Mouse (Mus musculus) stomach, postnatal 0 days (tissue): ENCODE results near the gene Sept14. TPM values are rescaled to one million over a fixed set of nuclear protein-coding genes. Genes with fewer than 3 reads are reported as not detected.

Experiments
- ATAC-seq: fragments of 200-750 bp; cut with Nextera tagmentation; 2 replicates; pipeline ENCODE4 v1.8.0; 2017; ENCODE audit not compliant: low FRiP score, low TSS enrichment
- DNase-seq: peaks from one replicate; pipeline ENCODE4 v3.0.0-alpha.2; 2016; ENCODE audit warnings: low spot score
- H3K27ac ChIP-seq: fragments of 300-500 bp; sonication (generic); replicated peaks from 2 replicates; pipeline ENCODE4 v1.5.1; 2014; ENCODE audit warnings: mild to moderate bottlenecking, control low read depth
- H3K27me3 ChIP-seq: fragments of 300-500 bp; sonication (generic); 2 replicates; pipeline ENCODE4 v1.6.1; 2014; ENCODE audit warnings: low read length; ENCODE audit not compliant: control insufficient read depth, insufficient read depth
- H3K36me3 ChIP-seq: fragments of 300-500 bp; sonication (generic); 2 replicates; pipeline ENCODE4 v1.6.1; 2014; ENCODE audit warnings: low read length, mixed read lengths; ENCODE audit not compliant: control insufficient read depth, insufficient read depth
- H3K4me1 ChIP-seq: fragments of 300-500 bp; sonication (generic); replicated peaks from 2 replicates; pipeline ENCODE4 v1.6.1; 2014; ENCODE audit warnings: antibody characterized with exemption; ENCODE audit not compliant: control insufficient read depth, insufficient read depth
- H3K4me2 ChIP-seq: fragments of 300-500 bp; sonication (generic); replicated peaks from 2 replicates; pipeline ENCODE4 v1.6.1; 2014; ENCODE audit warnings: low read depth, mild to moderate bottlenecking, control low read depth, moderate library complexity
- H3K4me3 ChIP-seq: fragments of 300-500 bp; sonication (generic); 2 replicates; pipeline ENCODE4 v1.5.1; 2014; ENCODE audit warnings: low read depth, low read length, control low read depth
- H3K9ac ChIP-seq: fragments of 300-500 bp; sonication (generic); 2 replicates; pipeline ENCODE4 v1.6.1; 2014; ENCODE audit warnings: mild to moderate bottlenecking, low read length, control low read depth, mixed read lengths
- H3K9me3 ChIP-seq: fragments of 300-500 bp; sonication (generic); 2 replicates; pipeline ENCODE4 v1.6.1; 2016; ENCODE audit warnings: low read length; ENCODE audit not compliant: control insufficient read depth
- CTCF ChIP-seq: IDR thresholded peaks from 2 replicates; pipeline ENCODE4 v1.5.1; 2016; ENCODE audit warnings: antibody characterized with exemption, low read depth, mild to moderate bottlenecking, moderate library complexity
- EP300 ChIP-seq: optimal IDR thresholded peaks from 2 replicates; pipeline ENCODE3; 2016; ENCODE audit warnings: antibody characterized with exemption
- WGBS: fragments of 180-500 bp; shearing (Covaris S2); extraction: QIAGEN DNeasy Blood & Tissue Kit; methylation state at CpG from one replicate; pipeline ENCODE4 v1.1.7; 2014; 5-methylcytosine and 5-hydroxymethylcytosine counted together
- polyA plus RNA-seq: library from polyadenylated mRNA; unstranded; fragments of >200 nt; fragmentation: Nextera tagmentation; extraction: Ambion mirVana; gene quantifications from 2 replicates; pipeline ENCODE4 v1.2.1, GENCODE M21; 2015

Gene Sept14
- polyA plus RNA-seq, 1 experiment from 2014 or later: not detected

DNA sequence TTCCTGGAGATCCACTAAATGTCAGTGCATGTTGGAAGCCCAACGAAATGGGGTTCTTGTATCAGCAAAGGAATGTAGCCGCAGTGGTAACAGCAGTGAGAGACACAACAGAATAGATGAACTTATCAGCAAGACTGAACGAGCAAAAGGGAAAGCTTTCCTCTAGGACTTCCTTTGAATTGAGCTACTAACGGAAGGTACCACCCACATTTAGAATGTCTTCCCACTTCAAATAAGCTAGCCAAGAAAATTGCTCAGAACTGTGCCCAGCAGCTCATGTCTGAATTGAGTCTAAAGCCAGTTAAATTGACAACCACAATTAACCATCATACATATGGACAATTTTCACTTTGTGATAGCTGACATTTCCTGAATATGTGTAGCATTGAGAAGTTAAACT lies 40.5 kb downstream of the Sept14 start:
- no peak overlapping the region for H3K4me2 ChIP-seq
- DNase-seq (no peak), ATAC-seq (no peak)
- no peaks in the 10 kb centered on the region for H3K36me3 ChIP-seq
- no peak overlapping the region for H3K9ac ChIP-seq
- WGBS: 84% methylated on average over 4 of the region's 4 CpGs
- H3K27ac ChIP-seq: no peak overlapping the region
- H3K9me3 ChIP-seq: no peaks in the 10 kb centered on the region
- no peaks in the 10 kb centered on the region for H3K27me3 ChIP-seq
- no peak overlapping the region for H3K4me3 ChIP-seq
- 0 out of 2 replicates have a peak, but pooled peaks cover 2% of the 10 kb centered on the region for H3K4me1 ChIP-seq
- TF ChIP-seq EP300 (no peak), CTCF (no peak)

DNA sequence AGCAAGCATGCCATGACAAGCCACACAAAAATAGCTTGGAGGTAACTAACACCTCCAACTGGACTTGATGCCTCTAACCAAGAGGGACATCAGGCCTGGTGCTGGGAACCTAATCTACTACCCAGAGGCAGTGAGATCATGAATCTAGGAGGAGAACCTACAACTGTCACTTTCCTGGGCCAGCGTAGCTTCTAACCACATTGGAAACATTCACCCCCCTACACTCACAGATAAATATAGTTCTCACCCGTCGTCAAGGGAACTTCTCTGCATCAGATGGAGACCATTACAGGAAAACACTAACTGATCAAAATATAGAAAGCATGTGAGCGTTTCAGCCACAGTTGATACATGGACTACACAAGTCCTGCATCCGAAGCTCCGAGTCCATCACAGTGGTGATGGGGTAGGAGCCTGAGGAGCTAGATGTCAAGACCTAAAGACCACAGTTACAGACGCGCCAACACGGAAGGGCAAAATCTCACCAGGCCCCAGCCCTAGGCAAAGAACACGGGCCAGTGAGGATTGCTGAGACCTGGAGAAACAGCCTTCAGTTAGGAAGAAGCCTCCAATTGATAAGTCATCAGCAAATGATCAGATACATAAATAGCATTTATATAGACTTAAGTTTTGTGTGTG lies 41.9 kb downstream of the Sept14 start:
- 90% methylated on average over 10 of the region's 10 CpGs for WGBS
- Histone ChIP-seq H3K27me3 (no peaks in the 10 kb centered on the region), H3K4me3 (no peak overlapping the region), H3K4me2 (no peak overlapping the region), H3K36me3 (no peaks in the 10 kb centered on the region), H3K9me3 (no peaks in the 10 kb centered on the region), H3K4me1 (0 out of 2 replicates have a peak, but pooled peaks cover 2% of the 10 kb centered on the region), H3K27ac (no peak overlapping the region), H3K9ac (no peak overlapping the region)
- TF ChIP-seq EP300: no peak
- DNase-seq (no peak), ATAC-seq (no peak)

DNA sequence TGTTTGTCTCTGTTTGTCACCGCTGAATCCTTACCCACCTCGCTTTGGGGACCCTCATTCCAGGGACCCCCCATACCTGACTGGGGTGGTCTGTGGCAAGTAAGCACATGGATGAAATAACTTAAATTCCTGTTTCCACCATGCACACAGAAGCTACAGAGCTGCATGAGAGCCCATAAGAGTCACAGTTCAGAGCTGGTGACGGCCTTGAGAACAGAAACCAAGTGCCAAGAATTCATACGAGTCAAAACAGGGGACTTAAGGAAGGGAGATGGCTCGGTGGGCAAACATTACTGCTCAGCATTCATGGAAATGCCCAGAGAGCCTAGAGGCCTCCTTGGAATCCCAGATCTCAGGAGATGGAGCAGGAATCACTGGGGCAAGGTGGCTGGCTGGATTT lies 44.2 kb downstream of the Sept14 start:
- H3K27ac ChIP-seq: no peak overlapping the region

DNA sequence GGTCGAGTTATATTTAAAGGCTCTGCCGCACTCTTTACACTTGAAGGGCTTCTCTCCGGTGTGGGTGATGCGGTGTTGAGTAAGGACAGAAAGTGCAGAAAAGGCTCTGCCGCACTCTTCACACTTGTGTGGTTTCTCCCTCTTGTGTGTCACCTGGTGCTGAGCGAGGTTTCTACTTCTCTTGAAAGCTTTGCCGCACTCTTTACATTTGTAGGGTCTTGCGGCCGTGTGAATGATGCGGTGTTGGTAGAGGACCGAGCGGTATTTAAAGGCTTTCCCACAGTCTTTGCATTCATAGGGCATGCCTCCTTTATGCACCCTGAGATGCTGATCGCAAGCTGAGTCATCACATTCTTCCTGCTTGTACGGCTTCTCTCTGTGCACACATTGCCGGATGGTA lies 50.4 kb downstream of the Sept14 start:
- no peak for ATAC-seq

More for the DNA sequence above, 44.2 kb downstream of the Sept14 start:
- ATAC-seq (no peak), DNase-seq (no peak)
- 80% methylated on average over 5 of the region's 5 CpGs for WGBS
- Histone ChIP-seq H3K27me3 (no peaks in the 10 kb centered on the region), H3K4me2 (no peak overlapping the region), H3K36me3 (peaks cover 3% of the 10 kb centered on the region; the same call in 1 of the 2 replicates), H3K4me3 (no peak overlapping the region), H3K9me3 (no peaks in the 10 kb centered on the region), H3K4me1 (0 out of 2 replicates have a peak, but pooled peaks cover under 1% of the 10 kb centered on the region), H3K9ac (no peak overlapping the region)
- no peak for TF ChIP-seq CTCF
- no peak for TF ChIP-seq EP300

DNA sequence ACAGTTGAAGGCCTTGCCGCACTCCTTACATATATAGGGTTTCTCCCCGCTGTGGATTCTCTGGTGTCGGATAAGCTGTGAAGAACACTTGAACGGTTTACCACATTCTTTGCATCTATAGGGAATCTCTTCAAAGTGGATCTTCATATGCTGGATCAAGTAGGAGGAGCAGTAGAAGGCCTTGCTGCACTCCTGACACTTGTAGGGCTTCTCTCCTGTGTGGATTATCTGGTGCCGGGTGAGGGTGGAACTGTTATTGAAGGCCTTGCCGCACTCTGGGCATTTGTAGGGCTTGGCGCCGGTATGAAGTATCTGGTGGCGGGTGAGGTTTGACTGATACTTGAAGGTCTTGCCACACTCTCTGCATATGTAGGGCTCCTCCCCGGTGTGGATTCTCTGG lies 51.3 kb downstream of the Sept14 start:
- ATAC-seq (no peak), DNase-seq (no peak)
- Histone ChIP-seq H3K4me1 (no peaks in the 10 kb centered on the region), H3K4me3 (no peak overlapping the region), H3K9me3 (no peaks in the 10 kb centered on the region), H3K27ac (no peak overlapping the region), H3K36me3 (peaks cover 18% of the 10 kb centered on the region), H3K9ac (no peak overlapping the region), H3K4me2 (no peak overlapping the region), H3K27me3 (no peaks in the 10 kb centered on the region)
- WGBS: 97% methylated on average over 10 of the region's 10 CpGs
- no peak for TF ChIP-seq CTCF
- TF ChIP-seq EP300: no peak

More for the DNA sequence above, 50.4 kb downstream of the Sept14 start:
- Histone ChIP-seq H3K9ac (no peak overlapping the region), H3K36me3 (peaks cover 18% of the 10 kb centered on the region), H3K4me1 (no peaks in the 10 kb centered on the region), H3K9me3 (no peaks in the 10 kb centered on the region), H3K27ac (no peak overlapping the region), H3K4me2 (no peak overlapping the region), H3K27me3 (no peaks in the 10 kb centered on the region), H3K4me3 (no peak overlapping the region)
- TF ChIP-seq EP300 (no peak), CTCF (no peak)
- 89% methylated on average over 15 of the region's 15 CpGs for WGBS
- DNase-seq: no peak

DNA sequence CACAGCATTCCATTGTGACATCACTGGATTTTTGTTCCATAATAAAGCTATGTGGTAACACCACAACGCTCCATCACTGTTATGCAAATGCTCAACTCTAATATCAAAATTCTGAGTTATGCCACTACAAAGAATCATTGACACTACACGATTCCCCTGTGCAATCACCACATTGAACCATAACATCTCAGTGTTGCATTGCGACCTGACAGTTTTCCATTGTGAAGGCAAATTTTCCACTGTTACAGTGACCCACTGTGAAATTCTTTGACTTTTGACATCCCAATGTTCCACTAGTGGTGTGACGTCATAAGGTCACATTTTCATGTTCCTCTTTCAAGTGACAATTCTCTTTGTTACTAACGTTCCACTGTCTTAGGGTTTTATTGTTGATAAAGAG lies 57.5 kb downstream of the Sept14 start:
- Histone ChIP-seq H3K27ac (no peak overlapping the region), H3K36me3 (no peaks in the 10 kb centered on the region; the same call in 1 of the 2 replicates), H3K27me3 (no peaks in the 10 kb centered on the region), H3K4me1 (no peaks in the 10 kb centered on the region), H3K9me3 (no peaks in the 10 kb centered on the region), H3K4me2 (no peak overlapping the region), H3K9ac (no peak overlapping the region), H3K4me3 (no peak overlapping the region)
- WGBS: 93% methylated on average over 5 of the region's 5 CpGs
- TF ChIP-seq EP300 (no peak), CTCF (no peak)
- DNase-seq: no peak
- ATAC-seq: no peak

Other genes with a start within 250 kb of the Sept14 start
- gene Sfswap, start 207.3 kb downstream of the Sept14 start, polyA plus RNA-seq: 21.3 and 21.7 TPM in 2 replicates
- gene Mmp17, start 124.3 kb downstream of the Sept14 start, polyA plus RNA-seq: 2.2 and 2.6 TPM in 2 replicates
- gene Zfp11, start 38.4 kb downstream of the Sept14 start, polyA plus RNA-seq: 0.98 and 1.2 TPM in 2 replicates
- gene Mrps17, start 7.0 kb upstream of the Sept14 start, polyA plus RNA-seq: 135 and 140 TPM in 2 replicates
- 87.1 and 92.5 TPM in 2 replicates for gene Nipsnap2, start 16.6 kb upstream of the Sept14 start, polyA plus RNA-seq
- gene Psph, start 78.9 kb upstream of the Sept14 start, polyA plus RNA-seq: 28.8 and 31.1 TPM in 2 replicates
- gene Sumf2, start 138.5 kb upstream of the Sept14 start, polyA plus RNA-seq: 24.5 and 27.3 TPM in 2 replicates
- gene Chchd2, start 179.0 kb upstream of the Sept14 start, polyA plus RNA-seq: 906 and 964 TPM in 2 replicates
- gene Zbed5, start 187.2 kb upstream of the Sept14 start, polyA plus RNA-seq: 1.8 and 2.6 TPM in 2 replicates
- 0.08 and 0.25 TPM in 2 replicates for gene Phkg1, start 190.0 kb upstream of the Sept14 start, polyA plus RNA-seq
- gene Nupr1l, start 200.0 kb upstream of the Sept14 start, polyA plus RNA-seq: 2.2 and 3.0 TPM in 2 replicates
- 24.1 TPM in 2 replicates for gene Vkorc1l1, start 233.5 kb upstream of the Sept14 start, polyA plus RNA-seq